Mouse (Mus musculus): ENCODE results near the gene Lcor. TPM values are rescaled to one million over a fixed set of nuclear protein-coding genes. Genes with fewer than 3 reads are reported as not detected.

The Lcor gene
- polyA plus RNA-seq, 2 experiments: 1.1 to 5.6 TPM

- 77% methylated on average over 7 of the region's 7 CpGs for WGBS (ENCODE audit: insufficient replicate concordance)
- no peak overlapping the region for H3K4me3 ChIP-seq (ENCODE audit: insufficient read depth in 1 of 2, low read depth in 2 of 2, low read length in 2 of 2)
- no peaks in the 10 kb centered on the region for H3K27me3 ChIP-seq (ENCODE audit: control insufficient read depth, insufficient read depth, low read length)
- no peak overlapping the region for H3K27ac ChIP-seq
- H3K9me3 ChIP-seq (ENCODE audit: control insufficient read depth, low read length): no peaks in the 10 kb centered on the region
- peaks cover 0 to 6% of the 10 kb centered on the region in 2 experiments; a peak in 2 of 4 replicates for H3K4me1 ChIP-seq (replicated peaks; ENCODE audit: control insufficient read depth in 2 of 2, insufficient read depth in 2 of 2, low read length in 1 of 2)
- TF ChIP-seq EP300 (IDR thresholded peaks at IDR 0.05; ENCODE audit: low read depth) (no peak), CTCF (IDR thresholded peaks at IDR 0.05; ENCODE audit: low read depth) (no peak)
- no peak overlapping the region for H3K9ac ChIP-seq (replicated peaks)
- DNase-seq (ENCODE audit: low read depth in 3 of 3, low spot score in 3 of 3) (no peak), ATAC-seq (ENCODE audit: insufficient read depth) (no peak)
- no peak overlapping the region for H3K4me2 ChIP-seq (ENCODE audit: low read depth)
- no peaks in the 10 kb centered on the region for H3K36me3 ChIP-seq (replicated peaks; ENCODE audit: control insufficient read depth, insufficient read depth, low read depth)
Observed at GRCm38 (mm10) chr19:41473566-41474135, 8.8 kb upstream of the Lcor start.

- ATAC-seq (ENCODE audit: insufficient read depth): no peak; the same call in 1 of the 2 replicates
- H3K9me3 ChIP-seq (ENCODE audit: control insufficient read depth, low read length): no peaks in the 10 kb centered on the region
Observed at GRCm38 (mm10) chr19:41474943-41475342, 7.5 kb upstream of the Lcor start.

GRCm38 (mm10) chr19:41476530-41477249 is 5.7 kb upstream of the Lcor start:
- TF ChIP-seq CTCF (IDR thresholded peaks at IDR 0.05; ENCODE audit: low read depth): no peak
- no peak for TF ChIP-seq EP300 (IDR thresholded peaks at IDR 0.05; ENCODE audit: low read depth)
- no peak overlapping the region for H3K27ac ChIP-seq
- H3K4me3 ChIP-seq (ENCODE audit: insufficient read depth in 1 of 2, low read depth in 2 of 2, low read length in 2 of 2): no peak overlapping the region
- WGBS (ENCODE audit: insufficient replicate concordance): 72% methylated on average over 3 of the region's 3 CpGs
- H3K4me2 ChIP-seq (ENCODE audit: low read depth): no peak overlapping the region
- H3K9me3 ChIP-seq (ENCODE audit: control insufficient read depth, low read length): no peaks in the 10 kb centered on the region
- ATAC-seq (ENCODE audit: insufficient read depth) (no peak), DNase-seq (ENCODE audit: low read depth in 3 of 3, low spot score in 3 of 3) (no peak)
- no peaks in the 10 kb centered on the region for H3K27me3 ChIP-seq (ENCODE audit: control insufficient read depth, insufficient read depth, low read length)
- H3K36me3 ChIP-seq (replicated peaks; ENCODE audit: control insufficient read depth, insufficient read depth, low read depth): no peaks in the 10 kb centered on the region
- peaks cover 0 to 13% of the 10 kb centered on the region in 2 experiments; a peak in 2 of 4 replicates for H3K4me1 ChIP-seq (replicated peaks; ENCODE audit: control insufficient read depth in 2 of 2, insufficient read depth in 2 of 2, low read length in 1 of 2)
- no peak overlapping the region for H3K9ac ChIP-seq (replicated peaks)

More at GRCm38 (mm10) chr19:41474943-41475342, 7.5 kb upstream of the Lcor start:
- Histone ChIP-seq H3K4me2 (ENCODE audit: low read depth) (no peak overlapping the region; the same call in 1 of the 2 replicates), H3K27me3 (ENCODE audit: control insufficient read depth, insufficient read depth, low read length) (no peaks in the 10 kb centered on the region), H3K27ac (no peak overlapping the region), H3K4me1 (replicated peaks; ENCODE audit: control insufficient read depth in 2 of 2, insufficient read depth in 2 of 2, low read length in 1 of 2) (peaks cover 0 to 6% of the 10 kb centered on the region in 2 experiments; a peak in 2 of 4 replicates), H3K4me3 (ENCODE audit: insufficient read depth in 1 of 2, low read depth in 2 of 2, low read length in 2 of 2) (no peak overlapping the region), H3K36me3 (replicated peaks; ENCODE audit: control insufficient read depth, insufficient read depth, low read depth) (no peaks in the 10 kb centered on the region), H3K9ac (replicated peaks) (no peak overlapping the region)
- WGBS (ENCODE audit: insufficient replicate concordance): 37% methylated on average over 2 of the region's 2 CpGs
- TF ChIP-seq EP300 (IDR thresholded peaks at IDR 0.05; ENCODE audit: low read depth) (no peak), CTCF (IDR thresholded peaks at IDR 0.05; ENCODE audit: low read depth) (no peak)
- DNase-seq (ENCODE audit: low read depth in 3 of 3, low spot score in 3 of 3): no peak

- ATAC-seq (ENCODE audit: insufficient read depth) (no peak), DNase-seq (ENCODE audit: low read depth in 3 of 3, low spot score in 3 of 3) (peak; percentile 59 to 71 (median 62))
- peak overlapping the region; percentile 81 to 100 for H3K4me3 ChIP-seq (ENCODE audit: insufficient read depth in 1 of 2, low read depth in 2 of 2, low read length in 2 of 2)
- no peaks in the 10 kb centered on the region for H3K36me3 ChIP-seq (replicated peaks; ENCODE audit: control insufficient read depth, insufficient read depth, low read depth)
- H3K27me3 ChIP-seq (ENCODE audit: control insufficient read depth, insufficient read depth, low read length): no peaks in the 10 kb centered on the region
- 6% methylated on average over 15 of the region's 15 CpGs for WGBS (ENCODE audit: insufficient replicate concordance)
- TF ChIP-seq EP300 (IDR thresholded peaks at IDR 0.05; ENCODE audit: low read depth): no peak
- peak; percentile 84 for TF ChIP-seq CTCF (IDR thresholded peaks at IDR 0.05; ENCODE audit: low read depth)
- peaks cover 9 to 11% of the 10 kb centered on the region in 2 experiments for H3K4me1 ChIP-seq (replicated peaks; ENCODE audit: control insufficient read depth in 2 of 2, insufficient read depth in 2 of 2, low read length in 1 of 2)
- peak overlapping the region; percentile 95 for H3K27ac ChIP-seq
- H3K4me2 ChIP-seq (ENCODE audit: low read depth): peak overlapping the region; percentile 98
- H3K9me3 ChIP-seq (ENCODE audit: control insufficient read depth, low read length): no peaks in the 10 kb centered on the region
- peak overlapping the region; percentile 95 for H3K9ac ChIP-seq (replicated peaks)
Observed at GRCm38 (mm10) chr19:41481030-41481886, 1.2 kb upstream of the Lcor start.

Data from liver, embryonic 14.5 days (tissue).